Mouse (Mus musculus): Measurements from ENCODE around the gene Birc7.
A peak's percentile ranks its signal among the peaks of the same experiment; 100 is the strongest.

Birc7 gene

DNA sequence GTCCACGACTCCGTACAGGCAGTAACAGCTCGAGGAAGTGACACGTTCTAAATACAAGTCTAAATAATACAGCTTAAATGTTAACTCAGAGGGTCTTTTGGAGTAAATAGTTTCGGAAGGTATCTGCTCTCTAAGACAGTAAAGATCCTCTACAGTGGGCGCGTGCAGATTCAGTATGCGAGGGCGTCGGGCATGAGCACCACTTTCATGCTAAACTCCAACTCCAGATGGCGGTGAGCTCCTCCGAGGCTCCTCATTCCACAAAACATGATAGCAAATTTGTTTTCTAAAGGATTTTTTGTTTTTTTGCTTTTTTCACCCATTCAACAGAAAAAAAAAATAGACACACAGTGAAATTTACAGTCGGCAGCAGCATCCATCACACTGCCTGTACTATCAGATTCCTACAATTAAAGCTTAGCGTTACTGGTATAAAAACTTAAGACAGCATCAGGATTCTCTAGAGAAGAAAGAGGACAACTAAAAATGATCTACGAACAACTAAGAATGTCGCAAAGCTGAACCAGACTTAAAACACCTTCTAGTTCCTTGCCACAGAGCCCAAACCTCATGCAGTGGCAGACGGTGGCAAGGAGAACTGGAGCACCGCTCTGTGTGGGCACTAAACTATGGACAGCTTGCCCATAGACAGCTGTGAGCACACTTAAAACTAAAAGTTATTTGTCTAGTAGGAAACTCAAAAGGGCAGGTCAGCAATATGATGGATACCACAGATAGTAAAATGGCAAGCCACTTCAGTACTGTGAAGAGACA, 24.2 kb upstream of the Birc7 start:
- DNase-seq (ENCODE audit: low read depth, low spot score), result no peak

DNA sequence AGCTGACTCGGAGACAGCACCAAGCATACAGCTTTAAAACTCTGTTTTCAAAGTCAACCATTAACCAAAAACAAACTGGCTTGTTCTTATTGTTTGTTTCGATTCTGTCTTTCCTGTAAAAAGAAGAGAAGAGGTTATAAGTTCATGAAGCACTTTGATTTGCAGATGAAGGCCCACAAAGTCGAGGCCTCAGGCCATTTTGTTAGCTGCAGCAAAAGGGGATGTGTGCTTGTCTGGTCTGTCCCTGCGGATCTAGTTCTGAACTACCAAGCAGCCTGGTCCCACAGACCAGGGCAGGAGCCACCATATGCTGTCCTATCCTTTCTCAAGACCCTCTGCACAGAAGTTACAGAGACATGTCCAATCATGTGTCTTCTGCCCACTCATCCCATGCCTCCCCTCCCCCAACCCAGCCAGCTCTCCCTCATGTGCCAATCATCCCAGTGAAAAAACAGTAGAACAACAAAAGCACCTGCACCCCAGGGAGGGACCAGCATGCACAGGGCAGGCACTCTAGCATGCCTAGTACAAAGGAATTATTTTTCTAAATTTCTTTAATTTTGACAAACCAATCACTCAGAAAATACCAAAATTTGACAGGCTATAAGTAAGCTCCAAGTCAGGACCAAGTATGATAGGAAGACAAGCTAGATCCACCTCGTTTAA, 23.1 kb upstream of the Birc7 start:
- no peak for DNase-seq (ENCODE audit: low read depth, low spot score)

DNA sequence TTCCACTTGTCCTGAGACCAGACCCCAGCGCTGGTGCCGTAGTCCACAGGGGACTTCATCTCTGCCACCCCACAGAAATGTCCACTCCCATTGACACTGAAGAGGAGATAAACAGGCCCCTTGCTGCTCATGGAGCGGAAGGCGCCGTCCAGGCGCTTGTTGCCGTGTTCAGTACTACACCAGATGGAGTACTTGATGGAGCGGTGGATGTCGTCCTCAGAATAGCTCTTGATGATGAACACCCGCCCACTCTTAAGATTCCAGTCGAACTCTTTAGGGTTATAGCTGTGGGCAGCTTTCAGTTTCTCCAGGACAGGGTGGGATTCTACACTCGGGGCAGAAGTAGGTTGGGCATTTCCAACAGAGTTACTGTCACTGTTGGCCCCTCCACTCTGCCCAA, 17.9 kb upstream of the Birc7 start:
- no peak for DNase-seq (ENCODE audit: low read depth, low spot score)

DNA sequence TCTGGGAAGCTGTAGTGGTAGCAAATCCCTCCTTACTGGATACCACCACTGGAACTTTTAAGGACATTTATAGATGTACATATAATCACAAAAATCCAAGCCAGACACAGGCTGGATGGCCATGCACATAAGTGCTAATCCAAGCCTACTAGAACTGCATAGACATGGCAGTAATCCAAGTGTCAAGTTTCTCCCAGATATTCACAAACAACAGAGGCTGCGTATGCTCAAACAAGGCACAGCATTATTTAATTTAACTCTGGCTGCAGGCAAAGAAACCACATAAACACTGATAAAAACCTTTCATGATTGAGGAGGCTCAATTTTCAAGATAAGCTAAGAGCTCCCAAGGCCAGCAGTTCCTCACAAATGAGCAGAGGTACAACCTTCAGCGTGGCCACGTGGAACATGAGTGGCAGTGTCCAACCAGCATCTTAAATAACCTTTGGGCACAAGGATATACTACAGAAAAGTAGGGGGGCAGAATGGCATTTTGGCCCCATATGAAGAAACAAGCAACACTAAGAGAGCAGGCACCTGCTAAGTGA, 12.9 kb upstream of the Birc7 start:
- no peak for DNase-seq (ENCODE audit: low read depth, low spot score)

DNA sequence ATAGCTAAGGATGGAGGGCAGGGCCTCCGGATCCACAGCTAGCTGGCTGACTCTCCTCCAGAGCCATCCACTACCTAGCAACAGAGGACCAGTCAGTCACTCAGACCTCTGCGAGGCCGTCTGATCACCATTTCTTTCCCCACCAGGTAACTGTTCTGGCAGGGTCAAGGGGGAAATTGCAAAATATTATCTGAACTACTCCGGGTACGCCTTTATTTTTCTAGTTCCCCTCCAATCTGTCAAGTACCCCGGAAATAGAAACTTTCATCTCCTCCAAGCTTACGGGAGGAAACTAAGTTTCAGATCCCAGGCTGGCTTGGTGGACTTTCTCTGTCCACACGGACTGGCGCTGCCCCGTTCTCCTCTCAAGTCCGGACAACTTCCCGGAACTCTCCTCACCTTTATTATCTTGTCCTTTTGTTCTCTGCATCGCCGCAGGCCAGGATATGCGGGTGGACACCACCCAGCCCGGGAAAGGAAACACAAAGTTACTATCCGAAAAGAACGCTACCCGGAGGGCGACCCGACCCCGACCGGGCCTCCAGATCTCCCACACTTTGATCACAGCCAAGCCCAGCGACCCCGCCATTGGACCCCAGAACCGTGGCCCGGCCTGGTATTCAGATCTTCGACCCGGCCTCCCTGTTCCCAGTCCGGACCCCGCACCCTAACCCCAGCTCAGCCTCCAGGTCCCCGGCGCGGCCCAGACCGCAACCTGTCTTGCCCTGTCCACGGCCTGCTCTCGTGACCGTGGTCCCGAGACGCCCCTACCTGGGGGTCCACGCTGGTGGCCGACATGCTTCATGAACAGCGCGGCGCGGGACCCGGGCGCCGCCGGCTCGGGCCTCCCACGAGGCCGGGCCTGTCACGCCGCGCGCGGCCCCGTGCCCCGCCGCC, 8.7 kb upstream of the Birc7 start:
- no peak for DNase-seq (ENCODE audit: low read depth, low spot score)

DNA sequence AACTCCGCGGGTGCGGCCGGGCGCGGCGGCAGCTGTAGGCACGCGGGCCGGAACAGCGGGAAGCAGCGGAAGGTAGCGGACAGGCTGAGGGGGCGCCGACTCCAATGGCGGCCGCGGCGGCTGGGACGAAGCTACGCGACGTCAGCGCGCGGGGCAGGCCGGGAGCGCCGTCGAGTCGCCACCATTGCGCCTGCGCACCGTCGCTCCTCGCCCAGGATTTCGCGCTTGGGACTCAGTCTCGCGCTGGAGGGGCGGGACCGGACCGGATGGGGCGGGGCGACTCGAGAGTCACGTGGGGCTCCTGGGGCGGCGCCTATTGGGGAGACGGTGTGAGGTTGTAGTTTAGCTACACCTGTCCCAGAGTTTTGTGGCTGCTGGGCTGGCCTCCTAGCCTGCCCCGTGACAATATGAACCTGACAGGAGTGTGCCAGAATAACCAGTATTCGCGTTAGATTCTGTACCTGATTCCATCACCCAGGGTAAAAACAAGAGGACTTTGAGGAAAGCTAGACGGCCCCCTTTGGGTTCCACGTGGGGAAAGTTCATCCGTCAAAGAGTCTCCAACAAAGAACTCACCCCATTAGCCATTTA, 7.9 kb upstream of the Birc7 start, which contains the start of gene Ythdf1:
Ythdf1 (minus strand) TSS at position 140 of the 591 bp plus-strand sequence.
- DNase-seq (ENCODE audit: low read depth, low spot score), result peak; percentile 84

DNA sequence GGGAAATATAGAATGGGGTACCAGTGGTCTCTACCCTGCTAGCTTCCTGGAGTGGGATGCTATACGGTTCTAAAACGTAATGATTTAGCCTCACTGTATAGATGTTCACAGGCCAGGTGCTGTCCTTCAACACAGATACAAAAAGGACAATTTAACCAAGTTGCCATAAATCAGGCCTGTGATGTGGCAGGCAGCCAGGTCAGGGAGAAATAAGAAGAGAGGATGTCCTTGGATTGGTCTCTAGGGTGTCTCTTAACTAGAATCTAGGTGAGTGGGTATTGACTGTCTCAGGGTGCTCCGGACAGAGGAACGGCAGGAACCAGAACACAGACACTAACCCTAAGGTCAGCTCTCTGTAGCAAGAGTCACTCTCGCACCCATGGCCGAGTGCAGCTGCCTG, 6.1 kb upstream of the Birc7 start:
- no peak for DNase-seq (ENCODE audit: low read depth, low spot score)

DNA sequence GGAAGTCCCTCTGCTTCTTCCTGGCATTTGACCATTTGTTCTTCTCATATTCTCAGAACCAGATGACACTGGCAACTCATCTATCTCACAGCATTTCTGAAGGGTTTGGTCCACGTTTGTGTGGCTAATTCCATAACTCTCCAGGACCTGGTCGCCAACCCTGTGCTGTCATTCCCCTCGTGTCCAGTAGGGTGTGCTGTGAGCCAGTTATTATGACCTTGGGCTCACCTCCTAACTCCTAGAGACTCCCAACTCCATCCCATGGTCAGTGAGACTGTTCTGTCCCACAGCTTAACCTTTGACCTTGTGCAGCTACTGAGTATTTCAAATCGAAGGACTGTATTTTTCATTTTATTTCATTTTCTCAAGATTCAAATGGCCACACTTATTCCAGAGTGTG, 3.6 kb upstream of the Birc7 start:
- DNase-seq (ENCODE audit: low read depth, low spot score), result no peak

DNA sequence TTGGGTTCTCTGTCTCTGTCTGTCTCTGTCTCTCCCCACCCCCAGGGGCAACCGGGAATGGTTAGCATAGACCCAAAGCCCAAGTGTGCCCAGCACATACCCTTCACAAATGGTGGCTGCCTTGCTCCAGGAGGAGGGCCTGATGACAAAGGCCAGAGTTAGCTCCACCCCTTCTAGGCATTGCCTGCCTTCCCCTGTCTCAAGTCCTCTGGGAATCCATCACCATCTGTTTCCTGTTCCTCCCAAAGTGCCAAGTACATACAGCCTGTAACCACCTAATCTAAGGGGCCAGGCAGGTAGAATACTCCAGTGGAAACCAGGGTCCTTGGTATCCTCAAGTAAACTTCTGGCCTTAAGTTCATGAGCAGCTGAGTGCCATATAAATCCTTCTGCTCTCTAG, 3.6 kb downstream of the Birc7 start:
- no peak for DNase-seq (ENCODE audit: low read depth, low spot score)

DNA sequence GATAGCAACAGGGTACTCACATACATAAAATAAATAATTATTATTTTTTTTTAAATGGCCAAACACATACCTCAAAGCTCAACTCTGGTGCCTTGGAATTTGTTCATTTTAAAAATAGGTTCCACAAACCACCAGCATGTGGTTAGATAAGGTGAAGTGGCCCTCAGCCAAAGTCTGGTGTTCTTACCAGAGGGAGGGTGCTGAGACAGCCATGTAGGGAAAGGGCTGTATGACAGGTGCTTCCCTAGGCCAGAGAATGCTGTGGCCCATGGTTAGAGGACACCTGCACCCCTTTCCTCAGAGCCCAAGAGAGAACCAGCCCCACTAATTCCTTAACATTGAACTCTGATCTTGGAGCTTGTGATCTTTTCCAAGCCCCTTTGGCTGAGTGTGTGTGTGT, 11.4 kb downstream of the Birc7 start:
- DNase-seq (ENCODE audit: low read depth, low spot score), result no peak

DNA sequence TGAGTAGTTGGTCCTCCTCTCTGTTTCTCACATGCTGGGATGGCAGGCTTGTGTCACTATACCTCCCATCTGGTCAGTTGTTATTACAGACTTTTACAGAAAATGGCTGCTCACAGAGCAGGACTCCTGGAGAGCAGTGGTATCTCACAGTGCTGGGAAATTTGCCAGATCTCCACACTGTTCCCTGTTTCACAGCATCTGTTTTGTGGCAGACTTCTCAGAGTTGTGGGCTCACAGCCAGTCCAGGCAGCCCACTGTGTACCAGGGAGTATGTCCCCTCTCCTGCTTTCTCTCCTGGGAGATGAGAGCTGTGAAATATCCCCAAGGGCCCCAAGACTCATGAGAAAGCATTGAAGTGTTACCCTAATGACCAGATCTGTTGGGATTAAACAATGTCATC, 13.0 kb downstream of the Birc7 start:
- no peak for DNase-seq (ENCODE audit: low read depth, low spot score)

DNA sequence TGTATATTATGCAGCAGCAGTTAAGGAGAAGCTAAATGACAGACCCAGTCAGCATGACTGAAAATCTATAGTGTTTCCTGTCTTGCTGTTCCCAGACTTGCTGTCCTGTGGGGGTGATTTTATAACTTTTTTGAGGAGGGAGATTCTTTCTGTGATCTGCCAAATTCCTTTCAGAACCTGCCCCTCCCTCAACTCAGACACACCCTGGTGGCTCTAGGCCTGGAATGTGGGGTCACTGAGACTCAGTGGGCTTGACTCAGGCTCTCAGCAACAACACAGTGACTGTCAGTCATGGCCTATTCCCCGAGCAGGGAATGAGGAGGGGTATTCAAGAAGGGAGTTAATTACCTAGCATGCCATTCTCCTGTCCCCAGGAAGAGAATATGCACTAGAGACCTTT, 21.1 kb downstream of the Birc7 start:
- DNase-seq (ENCODE audit: low read depth, low spot score), result no peak

DNA sequence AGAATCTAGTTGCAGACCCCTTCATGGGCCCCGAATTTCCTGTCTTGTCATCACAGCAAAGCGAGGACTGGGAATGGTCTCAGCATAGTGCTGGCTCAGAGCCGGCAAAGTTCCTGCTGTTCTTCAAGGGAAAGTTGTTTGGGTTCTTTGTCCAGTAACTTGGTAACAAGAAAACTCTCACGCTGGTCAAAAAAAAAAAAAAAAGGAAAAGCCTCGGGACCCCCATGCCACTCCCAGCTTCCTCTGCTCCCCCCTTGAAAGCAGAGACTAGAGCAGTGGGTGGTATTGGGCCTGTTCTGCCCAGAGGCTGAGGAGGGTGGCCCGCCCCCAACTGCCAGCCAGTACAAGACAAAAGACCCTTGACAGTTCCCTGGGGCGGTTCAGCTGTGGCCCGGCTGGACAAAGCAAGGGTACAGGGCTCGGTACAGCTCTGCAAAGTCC, 23.9 kb downstream of the Birc7 start:
- no peak for DNase-seq (ENCODE audit: low read depth, low spot score)

DNA sequence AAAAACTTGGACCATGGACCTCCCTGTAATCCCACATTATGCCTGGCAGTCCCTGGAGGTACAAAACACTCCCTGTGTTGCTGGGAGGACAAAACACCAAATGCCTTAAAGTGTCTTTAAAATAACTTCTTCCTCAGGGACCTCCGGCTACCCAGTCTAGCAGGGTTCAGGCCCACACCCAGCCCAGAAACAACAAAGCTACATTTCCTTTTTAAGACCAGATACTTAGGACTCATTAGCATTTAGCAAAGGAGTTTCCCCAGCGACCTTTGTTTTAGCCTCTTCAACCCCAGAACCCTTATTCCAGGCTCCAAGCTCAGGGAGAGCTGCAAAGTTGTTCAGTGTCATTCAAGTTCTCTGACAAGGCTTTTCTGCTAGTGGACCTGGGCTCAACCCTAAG, 24.8 kb downstream of the Birc7 start:
- no peak for DNase-seq (ENCODE audit: low read depth, low spot score)

DNA sequence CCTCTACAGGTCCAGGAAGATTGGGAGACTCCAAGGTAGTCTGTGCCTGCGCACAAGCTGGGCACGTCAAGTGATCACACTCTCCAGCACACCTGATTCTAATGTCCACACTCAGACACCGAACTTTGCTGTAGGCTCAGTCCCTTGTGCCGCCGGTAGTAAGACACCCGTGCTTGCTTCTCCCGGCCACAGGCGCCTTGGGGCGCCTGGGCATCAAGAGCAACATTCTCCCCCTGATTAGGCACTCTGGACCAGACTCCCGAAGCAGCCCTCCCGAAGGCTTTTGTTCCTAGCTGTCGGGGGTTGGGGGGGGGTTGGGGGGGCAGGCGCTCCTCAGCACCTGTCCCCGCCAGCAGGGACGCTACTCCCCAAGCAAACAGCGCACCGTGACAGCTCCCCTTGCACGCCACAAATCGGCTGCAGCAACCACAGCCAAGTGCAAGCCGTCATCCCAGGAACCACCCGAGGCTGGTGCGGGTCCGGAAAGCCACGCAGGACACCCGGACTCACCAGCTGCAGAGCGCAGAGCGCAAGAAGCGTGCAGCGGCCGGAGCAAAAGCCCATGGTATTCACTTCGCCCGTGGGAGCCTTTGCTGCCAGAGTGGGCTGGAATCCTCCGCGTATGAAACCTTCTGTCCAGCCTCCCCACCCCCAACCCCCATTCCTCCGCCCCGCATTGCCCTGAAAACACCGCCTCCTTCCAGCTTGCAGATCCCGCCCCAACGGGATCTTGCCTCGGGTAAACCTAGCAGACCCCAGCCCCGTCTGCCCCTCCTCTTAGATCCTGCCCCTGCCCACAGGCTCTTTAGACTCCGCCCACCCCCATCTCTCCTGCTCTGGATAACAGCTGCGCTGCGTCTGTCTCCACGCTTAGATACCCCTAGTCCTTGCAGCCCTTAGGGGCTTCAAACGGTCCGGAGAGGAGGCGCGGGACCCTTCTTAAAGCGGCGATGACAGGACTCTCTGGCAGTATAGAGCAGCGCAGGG, 25.5 kb downstream of the Birc7 start, which contains the start of gene Nkain4:
Nkain4 (minus strand) TSS at position 639 of the 987 bp plus-strand sequence.
- peak; percentile 62 for DNase-seq (ENCODE audit: low read depth, low spot score)

DNA sequence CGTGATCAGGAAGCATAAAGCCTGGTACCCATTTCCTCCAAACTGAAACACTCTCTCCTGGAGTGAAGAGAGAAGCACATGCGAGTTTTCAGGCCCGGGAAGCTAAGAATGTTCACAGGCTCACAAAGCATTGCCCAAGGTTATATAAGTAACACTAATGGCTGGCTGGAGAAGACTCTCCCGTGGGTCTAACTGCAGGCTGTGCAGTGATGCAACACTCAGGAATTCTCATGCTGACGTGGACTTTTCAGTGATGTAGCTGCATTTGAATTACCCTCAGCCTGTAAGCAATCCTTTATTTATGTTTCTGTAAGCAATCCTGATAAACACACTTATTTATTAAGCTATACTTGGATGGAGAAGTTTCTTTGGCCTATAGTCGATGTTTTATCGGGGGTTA, 30.8 kb downstream of the Birc7 start:
- DNase-seq (ENCODE audit: low read depth, low spot score), result no peak

DNA sequence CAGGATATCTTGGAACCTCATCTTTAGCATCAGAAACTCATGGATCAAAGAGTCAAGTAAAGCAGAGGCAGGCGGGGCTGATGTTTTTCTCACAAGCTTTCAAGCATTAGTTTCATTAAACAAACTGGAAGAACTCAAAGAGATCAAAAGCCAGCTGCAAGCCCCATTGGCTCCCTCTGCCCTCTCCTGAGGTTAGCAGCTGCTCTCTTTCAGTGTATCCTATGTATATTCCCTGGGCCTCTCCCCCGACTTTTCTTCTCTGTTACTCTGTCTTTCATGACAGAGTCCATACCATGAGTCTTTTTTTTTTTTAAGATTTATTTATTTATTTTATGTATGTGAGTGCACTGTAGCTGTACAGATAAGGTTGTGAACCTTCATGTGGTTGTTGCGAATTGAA, 31.4 kb downstream of the Birc7 start:
- DNase-seq (ENCODE audit: low read depth, low spot score), result no peak

DNA sequence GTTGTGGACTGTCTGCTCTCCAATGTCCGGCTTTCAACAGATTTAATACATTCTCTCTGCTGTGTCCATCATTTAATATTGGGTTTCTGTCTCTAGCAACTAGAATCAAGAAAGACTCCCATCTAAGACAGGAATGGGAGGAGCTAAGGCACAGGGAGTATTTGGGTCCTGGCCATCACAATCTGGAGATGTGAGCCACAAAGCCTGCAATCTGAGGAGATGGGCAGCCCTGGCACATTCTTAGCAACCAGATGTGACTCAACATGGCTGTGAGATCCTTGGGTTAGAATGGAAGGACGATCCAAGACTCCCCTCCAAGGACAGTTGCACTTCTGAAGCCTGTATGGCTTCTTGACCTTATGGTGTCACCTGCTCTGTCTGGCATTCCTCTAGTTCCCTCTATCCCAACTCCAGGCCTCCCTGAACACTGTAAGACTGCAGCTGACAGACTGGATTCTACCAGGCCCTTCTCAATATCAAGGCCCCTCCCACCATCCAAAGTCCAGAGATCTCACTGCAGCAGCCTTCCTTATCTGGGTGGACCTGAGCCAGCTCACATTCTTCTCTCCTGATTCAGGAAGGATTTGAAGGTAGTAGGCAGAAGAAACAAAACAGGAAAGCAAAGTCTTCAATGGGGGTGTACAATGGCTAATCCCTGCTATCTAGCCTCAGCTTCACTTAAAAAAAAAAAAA, 33.9 kb downstream of the Birc7 start:
- DNase-seq (ENCODE audit: low read depth, low spot score), result no peak

DNA sequence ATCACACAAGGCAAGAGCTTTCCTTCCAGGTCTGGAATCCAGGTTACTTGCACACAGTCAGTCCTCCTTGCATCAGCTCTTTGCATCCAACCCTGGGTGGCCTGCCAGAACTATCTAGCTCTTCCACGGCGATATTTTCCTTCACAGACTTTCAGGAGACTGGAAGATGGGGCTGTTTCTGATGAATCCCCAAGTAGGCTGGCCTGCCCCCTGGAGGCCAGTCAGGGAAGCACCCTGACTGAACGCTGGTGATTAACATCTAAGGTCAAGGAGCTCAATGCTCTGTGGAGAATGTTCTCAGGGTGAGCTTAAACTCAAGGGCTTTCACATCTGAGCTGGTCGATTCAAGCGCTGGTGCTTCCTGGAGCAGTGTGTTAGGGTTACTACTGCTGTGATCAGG, 35.1 kb downstream of the Birc7 start:
- no peak for DNase-seq (ENCODE audit: low read depth, low spot score)

Data from brain, embryonic 18.5 days (tissue).